Mouse (Mus musculus) hindbrain, postnatal 0 days (tissue): Measurements from ENCODE around the gene Gm45753. TPM values are rescaled to one million over a fixed set of nuclear protein-coding genes. Genes with fewer than 3 reads are reported as not detected.

Experiments used
- ATAC-seq: fragments of 200-750 bp; cut with Nextera tagmentation; 2 replicates; pipeline ENCODE4 v1.8.0; 2017; ENCODE audit warnings: mild to moderate bottlenecking, moderate TSS enrichment, moderate library complexity
- DNase-seq: peaks from one replicate; pipeline ENCODE4 v3.0.0-alpha.2; 2015; ENCODE audit warnings: low spot score
- H3K27ac ChIP-seq: fragments of 300-500 bp; sonication (generic); 2 replicates; pipeline ENCODE4 v1.5.1; 2014; ENCODE audit warnings: mild to moderate bottlenecking
- H3K27me3 ChIP-seq: fragments of 300-500 bp; sonication (generic); 2 replicates; pipeline ENCODE4 v1.6.1; 2014; ENCODE audit warnings: low read length, mixed read lengths; ENCODE audit not compliant: insufficient read depth
- H3K36me3 ChIP-seq: fragments of 300-500 bp; sonication (generic); 2 replicates; pipeline ENCODE4 v1.6.1; 2014; ENCODE audit warnings: low read length, mixed read lengths; ENCODE audit not compliant: insufficient read depth
- H3K4me1 ChIP-seq: fragments of 300-500 bp; sonication (generic); 2 replicates; pipeline ENCODE4 v1.6.1; 2014; ENCODE audit warnings: antibody characterized with exemption, low read length, mixed read lengths; ENCODE audit not compliant: insufficient read depth
- H3K4me2 ChIP-seq: fragments of 300-500 bp; sonication (generic); 2 replicates; pipeline ENCODE4 v1.6.1; 2014; ENCODE audit warnings: low read depth, mild to moderate bottlenecking, low read length, moderate library complexity, mixed read lengths
- H3K4me3 ChIP-seq: fragments of 300-500 bp; sonication (generic); 2 replicates; pipeline ENCODE4 v1.5.1; 2014; ENCODE audit warnings: low read length
- H3K9ac ChIP-seq: fragments of 300-500 bp; sonication (generic); replicated peaks from 2 replicates; pipeline ENCODE4 v1.6.1; 2014; ENCODE audit warnings: mild to moderate bottlenecking, low read length, moderate library complexity, mixed read lengths
- H3K9me3 ChIP-seq: fragments of 300-500 bp; sonication (generic); 2 replicates; pipeline ENCODE4 v1.6.1; 2016; ENCODE audit warnings: low read length, mixed read lengths
- CTCF ChIP-seq: IDR thresholded peaks from 2 replicates; pipeline ENCODE4 v1.5.1; 2016; ENCODE audit warnings: antibody characterized with exemption, control low read depth, low read depth
- WGBS: fragments of 180-500 bp; shearing (Covaris S2); extraction: QIAGEN DNeasy Blood & Tissue Kit; methylation state at CpG from one replicate; pipeline ENCODE4 v1.1.7; 2014; 5-methylcytosine and 5-hydroxymethylcytosine counted together
- polyA plus RNA-seq: library from polyadenylated mRNA; unstranded; fragments of >200 nt; fragmentation: Nextera tagmentation; extraction: Ambion mirVana; gene quantifications from 2 replicates; pipeline ENCODE4 v1.2.1, GENCODE M21; 2015
- total RNA-seq: library from RNA; depleted of rRNA; stranded (reverse); fragments of >200 nt; gene quantifications from 2 replicates; pipeline ENCODE4 v1.2.3, GENCODE M21; 2014; rRNA removed

Gm45753 gene
- total and polyA plus RNA-seq, 2 experiments from 2014 or later: not detected

- DNase-seq: no peak
- H3K4me3 ChIP-seq: no peak overlapping the region
- H3K4me2 ChIP-seq: no peak overlapping the region
- ATAC-seq: no peak
- no peak for TF ChIP-seq CTCF
- no peaks in the 10 kb centered on the region for H3K9me3 ChIP-seq
- 63% methylated on average over 2 of the region's 2 CpGs for WGBS
- H3K4me1 ChIP-seq: no peaks in the 10 kb centered on the region
- no peak overlapping the region for H3K27ac ChIP-seq
- H3K36me3 ChIP-seq: no peaks in the 10 kb centered on the region
- no peak overlapping the region for H3K9ac ChIP-seq
- no peaks in the 10 kb centered on the region for H3K27me3 ChIP-seq
These were observed 55.2 kb downstream of the Gm45753 start for GRCm38 (mm10) chr8:45253111-45253510.

DNA sequence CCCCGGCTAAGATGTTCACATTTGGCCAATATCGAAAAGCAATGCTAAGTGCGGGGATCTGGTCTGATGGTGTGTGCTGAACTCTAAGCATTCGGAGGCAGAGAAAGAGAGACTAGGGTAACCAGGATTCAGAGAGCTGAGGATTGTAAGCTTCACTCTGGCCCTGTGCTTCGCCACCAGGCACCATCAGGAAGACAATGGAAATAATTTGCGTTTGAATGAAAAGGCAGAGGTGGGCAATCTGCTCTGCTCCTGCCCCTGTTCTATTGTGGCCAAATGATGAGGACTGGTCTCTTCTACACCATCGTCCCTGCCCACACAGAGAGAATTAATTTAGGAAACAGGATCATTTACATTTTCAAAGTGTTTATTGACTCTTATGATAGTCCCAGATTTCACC is 62.0 kb downstream of the Gm45753 start:
- Histone ChIP-seq H3K27ac (no peak overlapping the region), H3K4me2 (no peak overlapping the region), H3K4me1 (no peaks in the 10 kb centered on the region), H3K27me3 (no peaks in the 10 kb centered on the region), H3K4me3 (no peak overlapping the region), H3K36me3 (no peaks in the 10 kb centered on the region), H3K9ac (no peak overlapping the region), H3K9me3 (no peaks in the 10 kb centered on the region)
- DNase-seq (no peak), ATAC-seq (no peak)
- TF ChIP-seq CTCF: no peak
- WGBS: 34% methylated on average over 7 of the region's 7 CpGs

- no peaks in the 10 kb centered on the region for H3K4me1 ChIP-seq
- no peaks in the 10 kb centered on the region for H3K36me3 ChIP-seq
- H3K4me2 ChIP-seq: no peak overlapping the region
- no peaks in the 10 kb centered on the region for H3K9me3 ChIP-seq
- H3K27ac ChIP-seq: no peak overlapping the region
- no peak overlapping the region for H3K9ac ChIP-seq
- ATAC-seq (no peak), DNase-seq (no peak)
- H3K4me3 ChIP-seq: no peak overlapping the region
- no peaks in the 10 kb centered on the region for H3K27me3 ChIP-seq
- TF ChIP-seq CTCF: no peak
- WGBS: 94% methylated on average over 8 of the region's 8 CpGs
These were observed 68.9 kb downstream of the Gm45753 start for GRCm38 (mm10) chr8:45239363-45239762.

GRCm38 (mm10) chr8:45238282-45238681 is 70.0 kb downstream of the Gm45753 start:
- ATAC-seq: peak; percentile 45; the same call in 1 of the 2 replicates

DNA sequence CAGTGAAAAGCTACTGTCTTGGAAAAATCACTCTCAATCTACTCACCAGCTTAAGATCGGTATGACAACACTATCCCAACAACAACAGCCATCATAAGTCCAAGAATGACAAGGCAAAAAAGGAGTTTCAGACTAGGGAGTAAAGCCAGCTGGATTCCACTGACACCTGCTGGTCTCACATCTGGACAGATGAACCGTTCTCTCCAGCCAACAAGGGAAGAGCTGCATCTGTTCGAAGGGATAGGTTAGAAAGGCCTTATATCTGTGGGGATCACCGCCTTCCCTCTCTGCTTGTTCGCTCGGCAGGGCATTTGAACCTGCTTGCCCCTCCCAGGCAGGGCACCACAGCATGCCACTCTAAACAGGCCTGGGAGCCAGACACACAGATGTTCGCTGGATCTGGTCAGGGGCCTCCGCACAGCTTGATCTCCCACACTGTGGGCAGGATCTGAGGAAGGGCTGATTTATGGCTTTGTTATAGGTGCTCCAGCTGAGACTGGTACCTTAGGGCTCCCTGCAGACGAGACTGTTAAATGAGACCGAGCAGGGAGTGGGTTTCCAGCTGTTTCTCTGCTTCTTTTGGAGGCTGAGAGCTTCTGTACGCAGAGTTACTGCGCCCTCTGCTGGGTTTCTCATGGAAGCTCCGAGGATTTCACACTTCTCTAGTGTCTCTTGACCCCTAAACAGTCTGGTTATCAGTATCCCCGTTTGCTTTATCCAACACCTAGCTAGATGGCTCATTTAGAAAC is 71.9 kb downstream of the Gm45753 start:
- TF ChIP-seq CTCF: peak; percentile 83
- no peaks in the 10 kb centered on the region for H3K36me3 ChIP-seq
- peak overlapping the region; percentile 43 for H3K4me2 ChIP-seq
- no peaks in the 10 kb centered on the region for H3K9me3 ChIP-seq
- 16% methylated on average over 14 of the region's 14 CpGs for WGBS
- peak; percentile 81 for ATAC-seq
- no peak overlapping the region for H3K27ac ChIP-seq
- no peaks in the 10 kb centered on the region for H3K27me3 ChIP-seq
- H3K9ac ChIP-seq: peak overlapping the region; percentile 38; the same call in 1 of the 2 replicates
- peak; percentile 91 for DNase-seq
- H3K4me3 ChIP-seq: no peak overlapping the region
- no peaks in the 10 kb centered on the region for H3K4me1 ChIP-seq

More at GRCm38 (mm10) chr8:45238282-45238681, 70.0 kb downstream of the Gm45753 start:
- H3K36me3 ChIP-seq: no peaks in the 10 kb centered on the region
- DNase-seq: peak; percentile 82
- H3K27me3 ChIP-seq: no peaks in the 10 kb centered on the region
- no peak overlapping the region for H3K27ac ChIP-seq
- WGBS: 30% methylated on average over 3 of the region's 3 CpGs
- H3K9me3 ChIP-seq: no peaks in the 10 kb centered on the region
- H3K4me2 ChIP-seq: no peak overlapping the region
- no peak overlapping the region for H3K4me3 ChIP-seq
- no peak overlapping the region for H3K9ac ChIP-seq
- peak; percentile 83 for TF ChIP-seq CTCF
- H3K4me1 ChIP-seq: no peaks in the 10 kb centered on the region

- WGBS: 87% methylated on average over 6 of the region's 6 CpGs
- ATAC-seq: no peak
These were observed 73.0 kb downstream of the Gm45753 start for GRCm38 (mm10) chr8:45235228-45235627.

GRCm38 (mm10) chr8:45233256-45233655 is 75.0 kb downstream of the Gm45753 start:
- H3K9me3 ChIP-seq: no peaks in the 10 kb centered on the region
- WGBS: 51% methylated on average over 3 of the region's 3 CpGs
- no peak for ATAC-seq

More at GRCm38 (mm10) chr8:45235228-45235627, 73.0 kb downstream of the Gm45753 start:
- Histone ChIP-seq H3K27ac (no peak overlapping the region), H3K9ac (no peak overlapping the region), H3K27me3 (no peaks in the 10 kb centered on the region), H3K9me3 (no peaks in the 10 kb centered on the region), H3K36me3 (no peaks in the 10 kb centered on the region), H3K4me1 (no peaks in the 10 kb centered on the region), H3K4me3 (no peak overlapping the region), H3K4me2 (no peak overlapping the region)
- DNase-seq: no peak
- no peak for TF ChIP-seq CTCF

More at GRCm38 (mm10) chr8:45233256-45233655, 75.0 kb downstream of the Gm45753 start:
- Histone ChIP-seq H3K4me3 (no peak overlapping the region), H3K4me2 (no peak overlapping the region), H3K27ac (no peak overlapping the region), H3K36me3 (no peaks in the 10 kb centered on the region), H3K9ac (no peak overlapping the region), H3K27me3 (no peaks in the 10 kb centered on the region), H3K4me1 (no peaks in the 10 kb centered on the region)
- no peak for DNase-seq
- no peak for TF ChIP-seq CTCF

Other genes starting within 250 kb of the Gm45753 start
- gene Mtnr1a, start 239.3 kb downstream of the Gm45753 start, total RNA-seq: 0.16 and 1.7 TPM in 2 replicates
- 0.15 and 0.26 TPM in 2 replicates for gene Mtnr1a, start 239.3 kb downstream of the Gm45753 start, polyA plus RNA-seq
- not detected in 2 replicates for gene F11, start 46.4 kb downstream of the Gm45753 start, total RNA-seq
- not detected in 2 replicates for gene F11, start 46.4 kb downstream of the Gm45753 start, polyA plus RNA-seq
- 0.16 TPM in 1 of 2 replicates, not detected in the other for gene Klkb1, start 13.6 kb downstream of the Gm45753 start, total RNA-seq
- gene Klkb1, start 13.6 kb downstream of the Gm45753 start, polyA plus RNA-seq: 0.06 TPM in 1 of 2 replicates, not detected in the other
- gene Cyp4v3, start 24.8 kb upstream of the Gm45753 start, total RNA-seq: 2.4 and 3.1 TPM in 2 replicates
- 2.8 and 3.0 TPM in 2 replicates for gene Cyp4v3, start 24.8 kb upstream of the Gm45753 start, polyA plus RNA-seq
- 24.6 and 27.7 TPM in 2 replicates for gene Fam149a, start 73.8 kb upstream of the Gm45753 start, total RNA-seq
- gene Fam149a, start 73.8 kb upstream of the Gm45753 start, polyA plus RNA-seq: 19.8 and 20.2 TPM in 2 replicates
- 1.2 and 1.7 TPM in 2 replicates for gene Tlr3, start 102.6 kb upstream of the Gm45753 start, total RNA-seq
- 1.5 and 1.7 TPM in 2 replicates for gene Tlr3, start 102.6 kb upstream of the Gm45753 start, polyA plus RNA-seq
- 53.0 and 65.6 TPM in 2 replicates for gene Sorbs2, start 199.3 kb upstream of the Gm45753 start, total RNA-seq
- gene Sorbs2, start 199.3 kb upstream of the Gm45753 start, polyA plus RNA-seq: 37.4 and 37.8 TPM in 2 replicates